Mouse (Mus musculus): Measurements from ENCODE around the gene Nr1d2. TPM values are rescaled to one million over a fixed set of nuclear protein-coding genes. Genes with fewer than 3 reads are reported as not detected.
"Not testable (repeated sequence)": the region's sequence is repeated elsewhere in the genome, so short reads cannot be mapped to it uniquely, and the experiment has no call there.

Gene Nr1d2
- polyA plus RNA-seq, 1 experiment from 2014 or later = 10.0 TPM

DNA sequence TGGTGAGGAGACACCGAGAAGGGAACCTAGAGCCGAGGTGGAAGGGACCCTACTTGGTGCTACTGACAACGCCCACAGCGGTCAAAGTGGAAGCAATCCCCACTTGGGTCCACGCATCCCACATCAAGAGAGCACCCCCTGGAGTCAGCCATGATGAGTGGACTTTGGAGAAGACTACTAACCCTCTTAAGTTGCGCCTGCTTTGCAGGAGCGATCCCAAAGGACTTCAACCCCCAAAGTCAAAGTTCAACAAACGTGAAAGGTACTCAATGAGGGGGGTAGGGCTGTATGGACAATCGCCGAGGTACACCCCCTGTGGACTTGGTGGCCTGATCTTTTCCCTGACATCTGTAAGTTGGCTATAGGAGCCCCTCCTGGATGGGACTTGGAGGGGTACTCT is 9.2 kb downstream of the Nr1d2 start:
- not testable (repeated sequence) for H3K9me3 ChIP-seq; ATAC-seq (ENCODE audit: extremely low read depth, insufficient number of reproducible peaks, low FRiP score, low TSS enrichment); H3K27ac ChIP-seq (replicated peaks); H3K4me3 ChIP-seq; H3K4me2 ChIP-seq; H3K9ac ChIP-seq; H3K27me3 ChIP-seq (replicated peaks); H3K36me3 ChIP-seq
- H3K4me1 ChIP-seq = peaks cover 26% of the 10 kb centered on the region
- WGBS = 88% methylated on average over 10 of the region's 10 CpGs

DNA sequence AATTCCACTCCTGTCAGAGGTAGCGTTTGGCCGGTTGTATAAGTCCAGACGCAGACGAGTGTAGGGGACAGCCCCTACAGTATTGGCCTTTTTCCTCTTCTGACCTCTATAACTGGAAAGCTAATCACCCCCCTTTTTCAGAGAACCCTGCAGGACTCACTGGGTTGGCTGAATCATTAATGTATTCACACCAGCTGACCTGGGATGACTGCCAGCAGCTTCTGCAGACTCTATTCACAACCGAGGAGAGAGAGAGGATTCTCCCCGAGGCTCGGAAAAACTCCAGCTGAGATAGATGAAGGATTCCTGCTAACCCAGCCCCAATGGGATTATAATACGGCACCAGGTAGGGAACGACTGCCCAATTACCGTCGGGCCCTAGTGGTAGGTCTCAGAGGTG is 12.7 kb downstream of the Nr1d2 start:
- not testable (repeated sequence) for H3K9ac ChIP-seq; H3K36me3 ChIP-seq; ATAC-seq (ENCODE audit: extremely low read depth, insufficient number of reproducible peaks, low FRiP score, low TSS enrichment); H3K27me3 ChIP-seq (replicated peaks); H3K4me1 ChIP-seq; H3K4me3 ChIP-seq; H3K9me3 ChIP-seq; H3K27ac ChIP-seq (replicated peaks)
- peak overlapping the region; percentile 26; the same call in 1 of the 2 replicates for H3K4me2 ChIP-seq
- 73% methylated on average over 11 of the region's 11 CpGs for WGBS

DNA sequence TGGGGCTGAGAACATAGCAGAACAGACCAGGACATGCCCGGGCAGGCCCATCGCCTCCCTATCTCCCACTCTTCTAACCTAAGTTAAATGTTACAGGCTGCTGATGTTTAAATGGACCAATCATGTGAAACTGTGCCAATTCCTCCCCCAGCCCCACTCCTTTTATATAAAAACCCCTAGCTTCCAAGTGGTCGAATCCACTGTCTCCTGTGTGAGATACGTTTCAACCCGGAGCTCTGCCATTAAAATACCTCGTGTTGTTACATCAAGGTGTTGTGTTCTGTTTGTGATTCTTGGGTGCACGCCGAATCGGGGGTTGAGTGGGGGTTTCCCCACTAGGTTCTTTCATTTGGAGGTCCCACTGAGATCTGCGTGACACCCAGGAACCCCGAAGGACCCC is 13.5 kb downstream of the Nr1d2 start:
- not testable (repeated sequence) for H3K27me3 ChIP-seq (replicated peaks); H3K4me3 ChIP-seq; H3K4me1 ChIP-seq; H3K36me3 ChIP-seq; H3K27ac ChIP-seq (replicated peaks); H3K9me3 ChIP-seq; H3K9ac ChIP-seq; ATAC-seq (ENCODE audit: extremely low read depth, insufficient number of reproducible peaks, low FRiP score, low TSS enrichment); H3K4me2 ChIP-seq
- WGBS = 93% methylated on average over 11 of the region's 11 CpGs

DNA sequence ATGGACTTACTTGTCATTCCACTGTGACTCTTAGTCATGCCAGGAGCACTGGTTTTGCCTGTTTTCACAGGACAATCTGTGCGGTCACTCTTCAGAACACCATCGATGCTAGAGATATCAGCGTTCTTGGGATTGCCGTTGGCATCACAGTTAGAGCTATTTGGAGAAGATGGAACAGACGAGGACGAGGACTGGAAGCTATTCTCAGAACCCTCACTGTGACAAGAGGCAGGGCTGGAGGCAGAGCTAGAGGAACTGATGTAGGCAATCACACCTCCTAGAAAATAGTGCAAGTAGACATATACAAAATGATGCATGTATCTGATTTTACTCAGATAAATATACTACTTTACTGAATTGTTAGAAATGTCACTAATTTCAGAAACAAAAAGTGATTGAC is 16.9 kb downstream of the Nr1d2 start:
- Histone ChIP-seq H3K4me3 (no peak overlapping the region), H3K36me3 (peaks cover 8% of the 10 kb centered on the region), H3K27ac (replicated peaks) (no peak overlapping the region), H3K4me1 (peaks cover 6% of the 10 kb centered on the region), H3K4me2 (no peak overlapping the region), H3K27me3 (replicated peaks) (no peaks in the 10 kb centered on the region), H3K9ac (no peak overlapping the region), H3K9me3 (no peaks in the 10 kb centered on the region)
- 73% methylated on average over 6 of the region's 6 CpGs for WGBS
- ATAC-seq (ENCODE audit: extremely low read depth, insufficient number of reproducible peaks, low FRiP score, low TSS enrichment) = no peak

DNA sequence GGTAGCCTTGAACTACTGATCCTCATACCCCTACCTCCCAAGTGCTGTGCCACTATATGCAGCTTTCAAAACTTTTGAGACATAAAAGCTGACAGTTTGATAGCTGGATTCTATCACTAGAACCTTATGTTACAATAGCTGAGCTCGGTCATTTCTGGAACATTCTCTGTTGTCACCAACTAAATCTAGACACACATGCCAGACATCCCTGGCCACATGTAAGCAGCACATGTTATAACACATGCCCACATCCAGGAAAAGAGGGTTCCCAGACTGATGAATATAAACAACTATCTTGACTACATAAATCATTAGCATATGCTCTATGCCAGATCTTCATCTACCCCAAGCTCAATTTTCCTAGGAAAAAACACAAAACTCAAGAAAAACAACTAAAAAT is 21.8 kb downstream of the Nr1d2 start:
- Histone ChIP-seq H3K36me3 (peaks cover 25% of the 10 kb centered on the region), H3K27ac (replicated peaks) (no peak overlapping the region), H3K9ac (no peak overlapping the region), H3K27me3 (replicated peaks) (no peaks in the 10 kb centered on the region), H3K9me3 (no peaks in the 10 kb centered on the region), H3K4me3 (no peak overlapping the region), H3K4me1 (peaks cover 4% of the 10 kb centered on the region; the same call in 1 of the 2 replicates), H3K4me2 (no peak overlapping the region)
- WGBS = 48% methylated on average over 1 of the region's 1 CpGs
- ATAC-seq (ENCODE audit: extremely low read depth, insufficient number of reproducible peaks, low FRiP score, low TSS enrichment) = no peak

DNA sequence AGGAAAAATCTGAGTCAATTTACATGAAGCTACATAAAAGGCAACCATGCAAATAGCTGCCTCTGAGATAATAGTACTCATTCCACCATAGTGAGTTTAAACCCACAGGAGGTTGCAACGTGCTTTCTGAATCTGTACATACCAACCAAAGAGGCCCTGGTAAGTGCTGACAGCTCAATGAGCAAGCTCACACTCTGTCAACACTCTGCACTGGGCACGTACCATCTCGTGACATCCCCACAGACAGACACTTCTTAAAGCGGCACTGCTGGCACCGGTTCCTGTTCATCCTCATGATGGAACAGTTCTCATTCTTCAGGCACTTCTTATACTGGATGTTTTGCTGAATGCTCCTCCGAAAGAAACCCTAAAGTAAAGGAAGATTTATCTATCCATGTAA is 22.5 kb downstream of the Nr1d2 start:
- Histone ChIP-seq H3K36me3 (peaks cover 20% of the 10 kb centered on the region), H3K4me3 (no peak overlapping the region), H3K9ac (no peak overlapping the region), H3K27me3 (replicated peaks) (no peaks in the 10 kb centered on the region), H3K9me3 (no peaks in the 10 kb centered on the region), H3K4me2 (no peak overlapping the region), H3K4me1 (peaks cover 4% of the 10 kb centered on the region; the same call in 1 of the 2 replicates), H3K27ac (replicated peaks) (no peak overlapping the region)
- peak; percentile 54; the same call in 1 of the 2 replicates for ATAC-seq (ENCODE audit: extremely low read depth, insufficient number of reproducible peaks, low FRiP score, low TSS enrichment)
- WGBS = 36% methylated on average over 6 of the region's 6 CpGs

DNA sequence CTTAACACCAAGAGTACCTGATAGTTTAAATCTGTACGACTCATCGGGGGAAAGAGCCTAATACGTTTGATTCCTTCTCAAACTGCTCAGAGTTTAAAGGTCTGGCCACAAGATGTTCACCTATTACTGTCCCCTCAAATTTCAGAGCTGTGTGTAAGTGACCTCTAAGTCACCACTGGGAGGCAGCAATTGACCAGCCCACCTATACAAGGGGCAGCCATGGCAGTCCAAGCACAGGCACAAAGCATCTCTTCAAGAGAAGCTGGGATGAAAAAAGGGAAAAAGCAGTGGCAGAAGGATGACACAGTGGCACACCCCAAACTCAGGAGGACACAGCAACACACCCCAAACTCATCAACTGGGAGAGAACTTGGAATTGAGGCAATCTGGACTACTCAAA is 28.1 kb downstream of the Nr1d2 start:
- ATAC-seq (ENCODE audit: extremely low read depth, insufficient number of reproducible peaks, low FRiP score, low TSS enrichment) = no peak

DNA sequence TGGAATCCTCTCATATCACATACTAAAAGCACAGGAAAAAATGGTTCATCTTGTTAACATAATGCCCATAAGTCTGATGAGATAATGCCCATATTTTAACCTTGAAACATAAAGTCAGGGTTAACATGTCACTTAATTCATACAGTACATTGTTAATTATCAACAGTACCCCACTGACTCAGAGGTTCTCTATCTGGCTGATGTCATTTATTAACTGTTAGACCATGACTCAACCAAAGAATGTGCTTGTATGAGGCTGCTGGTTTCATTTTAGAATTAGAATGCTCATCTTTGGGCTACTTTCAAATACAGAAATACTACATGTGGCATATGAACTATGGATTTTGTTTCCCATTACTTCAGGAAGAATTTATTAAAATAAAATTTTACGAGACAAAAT is 34.6 kb downstream of the Nr1d2 start:
- ATAC-seq (ENCODE audit: extremely low read depth, insufficient number of reproducible peaks, low FRiP score, low TSS enrichment); H3K9ac ChIP-seq; H3K4me3 ChIP-seq; H3K4me2 ChIP-seq; H3K27me3 ChIP-seq (replicated peaks); H3K9me3 ChIP-seq; H3K4me1 ChIP-seq; H3K27ac ChIP-seq (replicated peaks): not testable (repeated sequence)
- 80% methylated on average over 1 of the region's 1 CpGs for WGBS
- H3K36me3 ChIP-seq = peaks cover 27% of the 10 kb centered on the region

More for the DNA sequence above, 28.1 kb downstream of the Nr1d2 start:
- peaks cover 36% of the 10 kb centered on the region for H3K36me3 ChIP-seq
- no peaks in the 10 kb centered on the region for H3K9me3 ChIP-seq
- WGBS = 81% methylated on average over 3 of the region's 3 CpGs
- H3K4me1 ChIP-seq = no peaks in the 10 kb centered on the region
- no peak overlapping the region for H3K4me3 ChIP-seq
- H3K9ac ChIP-seq = no peak overlapping the region
- H3K4me2 ChIP-seq = no peak overlapping the region
- no peak overlapping the region for H3K27ac ChIP-seq (replicated peaks)
- no peaks in the 10 kb centered on the region for H3K27me3 ChIP-seq (replicated peaks)

DNA sequence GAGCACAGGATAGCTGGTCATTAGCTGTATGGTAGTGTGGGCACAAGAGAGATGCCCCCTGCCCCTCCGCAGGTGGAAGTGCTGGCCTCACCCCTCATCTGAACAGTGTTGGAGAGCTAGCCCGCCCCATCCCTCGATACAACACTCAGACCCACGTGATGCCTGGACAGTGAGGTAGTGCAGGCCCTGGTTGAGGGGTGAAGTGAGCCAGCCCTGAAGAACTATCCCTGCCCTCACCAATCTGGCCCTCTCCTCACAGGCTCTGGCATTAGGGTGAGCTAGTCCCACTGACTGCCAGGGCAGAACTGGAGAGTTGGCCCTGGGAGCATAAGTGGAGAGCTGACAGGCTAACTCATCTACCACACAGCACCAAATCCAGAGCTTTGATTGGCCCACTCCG is 37.5 kb downstream of the Nr1d2 start:
- Histone ChIP-seq H3K9me3 (peaks cover 13% of the 10 kb centered on the region; the same call in 1 of the 2 replicates), H3K27ac (replicated peaks) (no peak overlapping the region), H3K4me3 (no peak overlapping the region), H3K4me2 (no peak overlapping the region), H3K27me3 (replicated peaks) (no peaks in the 10 kb centered on the region), H3K36me3 (peaks cover 12% of the 10 kb centered on the region), H3K4me1 (no peaks in the 10 kb centered on the region), H3K9ac (no peak overlapping the region)
- 81% methylated on average over 5 of the region's 5 CpGs for WGBS
- ATAC-seq (ENCODE audit: extremely low read depth, insufficient number of reproducible peaks, low FRiP score, low TSS enrichment) = no peak; the same call in 1 of the 2 replicates

DNA sequence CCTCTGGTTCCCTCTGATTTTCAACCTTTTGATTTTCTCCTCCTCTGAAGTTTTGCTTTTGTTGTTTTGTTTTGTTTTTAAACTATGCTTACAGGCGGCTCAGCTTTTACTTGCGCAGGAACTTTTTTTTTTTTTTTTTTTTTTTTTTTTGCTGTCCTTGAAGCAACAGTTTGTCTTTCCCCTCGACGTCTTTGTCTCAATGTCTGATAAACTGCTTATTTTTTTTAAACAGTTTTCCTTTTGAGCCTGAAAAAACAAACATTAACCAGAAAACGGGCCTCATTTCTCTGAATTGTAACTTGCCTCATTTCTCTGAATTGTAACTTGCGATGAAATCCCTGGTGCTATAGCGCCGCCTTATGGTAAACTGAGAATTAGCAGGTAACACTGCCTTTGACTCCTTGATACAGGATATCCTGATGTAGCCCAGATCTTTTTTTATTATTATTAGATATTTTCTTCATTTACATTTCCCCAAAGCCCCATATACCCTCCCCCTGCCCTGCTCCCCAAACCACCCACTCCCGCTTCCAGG is 52.0 kb downstream of the Nr1d2 start:
- no peaks in the 10 kb centered on the region for H3K27me3 ChIP-seq (replicated peaks)
- no peak overlapping the region for H3K4me2 ChIP-seq
- ATAC-seq (ENCODE audit: extremely low read depth, insufficient number of reproducible peaks, low FRiP score, low TSS enrichment) = no peak
- no peaks in the 10 kb centered on the region for H3K9me3 ChIP-seq
- H3K4me1 ChIP-seq = no peaks in the 10 kb centered on the region
- no peak overlapping the region for H3K27ac ChIP-seq (replicated peaks)
- H3K4me3 ChIP-seq = no peak overlapping the region
- 37% methylated on average over 9 of the region's 9 CpGs for WGBS
- no peak overlapping the region for H3K9ac ChIP-seq
- no peaks in the 10 kb centered on the region for H3K36me3 ChIP-seq

DNA sequence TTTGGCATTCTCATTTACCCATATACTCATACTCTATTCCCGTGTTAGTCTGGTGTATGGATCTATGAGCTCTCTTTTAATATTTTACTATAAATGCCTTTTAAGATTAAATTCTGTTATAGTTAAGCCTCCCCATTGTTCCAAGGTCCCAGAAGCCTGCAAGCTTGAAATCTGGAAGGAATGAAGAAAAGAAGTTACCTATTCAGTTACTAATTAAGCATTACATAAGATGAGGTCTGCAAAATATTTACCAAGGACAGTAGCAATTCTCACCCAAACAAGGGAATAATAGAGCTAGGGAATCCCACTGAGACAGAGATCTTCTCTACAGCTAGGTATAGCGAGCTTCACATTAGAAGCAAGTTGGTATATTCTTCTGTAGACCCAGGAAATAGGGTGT is 61.4 kb downstream of the Nr1d2 start:
- H3K36me3 ChIP-seq; H3K27me3 ChIP-seq (replicated peaks); H3K9me3 ChIP-seq; ATAC-seq (ENCODE audit: extremely low read depth, insufficient number of reproducible peaks, low FRiP score, low TSS enrichment); H3K27ac ChIP-seq (replicated peaks); H3K4me3 ChIP-seq; H3K9ac ChIP-seq; H3K4me2 ChIP-seq; H3K4me1 ChIP-seq: not testable (repeated sequence)
- 63% methylated on average over 2 of the region's 2 CpGs for WGBS

DNA sequence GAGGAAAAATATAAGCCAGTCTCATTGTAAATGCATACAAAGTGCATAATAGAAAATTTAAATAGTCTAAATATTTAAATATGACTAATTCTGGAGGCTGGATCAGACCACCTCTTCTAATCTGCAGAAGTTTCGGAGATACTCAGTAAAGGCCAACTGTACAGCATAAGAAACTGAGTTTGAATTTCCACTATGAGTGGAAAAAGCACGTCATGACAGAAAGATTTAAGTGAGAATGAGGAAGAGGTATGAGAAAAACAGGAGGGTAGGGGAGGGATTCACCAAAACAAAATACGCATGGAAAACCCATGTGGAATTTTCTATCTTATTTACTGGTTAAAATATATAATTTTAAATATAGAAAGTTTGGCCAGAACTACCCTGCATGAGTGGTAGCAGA is 71.3 kb downstream of the Nr1d2 start:
- Histone ChIP-seq H3K27me3 (replicated peaks) (no peaks in the 10 kb centered on the region), H3K9ac (no peak overlapping the region), H3K4me3 (no peak overlapping the region), H3K36me3 (no peaks in the 10 kb centered on the region), H3K4me1 (no peaks in the 10 kb centered on the region), H3K4me2 (no peak overlapping the region), H3K27ac (replicated peaks) (no peak overlapping the region), H3K9me3 (no peaks in the 10 kb centered on the region)
- WGBS = 74% methylated on average over 3 of the region's 3 CpGs
- no peak for ATAC-seq (ENCODE audit: extremely low read depth, insufficient number of reproducible peaks, low FRiP score, low TSS enrichment)
